ENCODE assay signal across 9 mouse cellular contexts in genomic region chr1:18058211-18058971, GRCm38 (mm10).
DNase-seq lines count a peak whose midpoint lies in the region; ATAC-seq lines count a peak whose summit lies in the region.
"Had no signal": no experiment of that assay in that cellular context is flagged by ENCODE, and none has a peak within 500 bp of the region (broad histone marks: within the 10 kb centered on the region; RNA-seq: fewer than 3 reads in every experiment).

No protein-coding gene starts in this region.

- peaks cover 42% of the 10 kb centered on the region for H3K27me3 ChIP-seq in heart, embryonic 10.5 days (ENCODE audit: insufficient read depth, poor library complexity, severe bottlenecking)
- peaks cover 39% of the 10 kb centered on the region for H3K27me3 ChIP-seq in neural tube, embryonic 11.5 days (ENCODE audit: control insufficient read depth, insufficient read depth, low read length)
- H3K27me3 ChIP-seq: CH12.LX had no signal

- H3K9ac ChIP-seq in neural tube, embryonic 11.5 days (ENCODE audit: low read length) = peak overlapping the region; percentile 69

- DNase-seq in heart, embryonic 10.5 days (ENCODE audit: low spot score) = no peak
- no peak for DNase-seq in heart, postnatal 25 days (ENCODE audit: low spot score)
- peak; percentile 18 to 19 for DNase-seq in frontal cortex, postnatal 25 days (ENCODE audit: low spot score in 2 of 2)
- DNase-seq in left cerebral cortex, postnatal 14 days (ENCODE audit: low spot score in 2 of 2) = peak; percentile 15 to 28
- peak; percentile 73 for DNase-seq in neural tube, embryonic 11.5 days (ENCODE audit: low spot score)
- DNase-seq in gastrocnemius, adult 18-20 months (ENCODE audit: low spot score) = no peak
- no peak for DNase-seq in thymus, adult 18-20 months

- peak; percentile 67 for ATAC-seq in neural tube, embryonic 11.5 days (ENCODE audit: insufficient read depth, low FRiP score, low TSS enrichment)

- H3K36me3 ChIP-seq in heart, embryonic 10.5 days = no peaks in the 10 kb centered on the region
- no peaks in the 10 kb centered on the region for H3K36me3 ChIP-seq in neural tube, embryonic 11.5 days (ENCODE audit: control insufficient read depth, insufficient read depth, low read length)

- H3K4me2 ChIP-seq in neural tube, embryonic 11.5 days (ENCODE audit: low read depth) = peak overlapping the region; percentile 93

- intact Hi-C loops in heart, postnatal 25 days (cut with DNase I) = no loop called here
- intact Hi-C loops in left cerebral cortex, postnatal 14 days (cut with DNase I) = no loop called here

- WGBS in heart, embryonic 10.5 days = under 1% methylated on average over 77 of the region's 77 CpGs
- 1% methylated on average over 77 of the region's 77 CpGs for WGBS in neural tube, embryonic 11.5 days

- H3K4me1 ChIP-seq in heart, embryonic 10.5 days = 0 out of 2 replicates have a peak, but pooled peaks cover 7% of the 10 kb centered on the region
- peaks cover 4% of the 10 kb centered on the region for H3K4me1 ChIP-seq in brown adipose tissue, adult 24 weeks (ENCODE audit: control insufficient read depth, insufficient read depth, insufficient read length, low read length)
- no peaks in the 10 kb centered on the region for H3K4me1 ChIP-seq in neural tube, embryonic 11.5 days (ENCODE audit: control insufficient read depth, insufficient read depth, low read length)

- peak overlapping the region; percentile 71 for H3K4me3 ChIP-seq in heart, embryonic 10.5 days
- peak overlapping the region; percentile 20 for H3K4me3 ChIP-seq in brown adipose tissue, adult 24 weeks (ENCODE audit: insufficient read depth, low read depth, low read length)
- peak overlapping the region; percentile 58 for H3K4me3 ChIP-seq in neural tube, embryonic 11.5 days (ENCODE audit: low read depth, low read length)

- 0 out of 2 replicates have a peak overlapping the region, but pooled peaks have one; percentile 18 for H3K27ac ChIP-seq in heart, embryonic 10.5 days
- H3K27ac ChIP-seq in brown adipose tissue, adult 24 weeks (replicated peaks; ENCODE audit: low read depth, low read length) = no peak overlapping the region
- H3K27ac ChIP-seq in neural tube, embryonic 11.5 days (ENCODE audit: low read depth, low read length) = no peak overlapping the region

- no peaks in the 10 kb centered on the region for H3K9me3 ChIP-seq in heart, embryonic 10.5 days
- no peaks in the 10 kb centered on the region for H3K9me3 ChIP-seq in neural tube, embryonic 11.5 days (ENCODE audit: control insufficient read depth, low read length)

Comparison
In these comparisons a context has a peak if more than half of its experiments do, and no peak if none do; other contexts are left out.
1. DNase-seq: peak in frontal cortex, postnatal 25 days (2 of 2), left cerebral cortex, postnatal 14 days (2 of 2) and neural tube, embryonic 11.5 days (single experiment); none in heart, embryonic 10.5 days (single experiment), heart, postnatal 25 days (single experiment), gastrocnemius, adult 18-20 months (single experiment) and thymus, adult 18-20 months (0 of 2).
2. H3K4me3 ChIP-seq: peak in every context shown above with its lines; median percentile 71 in heart, embryonic 10.5 days; 58 in neural tube, embryonic 11.5 days; 20 in brown adipose tissue, adult 24 weeks.